Comparison of ENCODE assay signal across 13 mouse cellular contexts in the genomic region with DNA sequence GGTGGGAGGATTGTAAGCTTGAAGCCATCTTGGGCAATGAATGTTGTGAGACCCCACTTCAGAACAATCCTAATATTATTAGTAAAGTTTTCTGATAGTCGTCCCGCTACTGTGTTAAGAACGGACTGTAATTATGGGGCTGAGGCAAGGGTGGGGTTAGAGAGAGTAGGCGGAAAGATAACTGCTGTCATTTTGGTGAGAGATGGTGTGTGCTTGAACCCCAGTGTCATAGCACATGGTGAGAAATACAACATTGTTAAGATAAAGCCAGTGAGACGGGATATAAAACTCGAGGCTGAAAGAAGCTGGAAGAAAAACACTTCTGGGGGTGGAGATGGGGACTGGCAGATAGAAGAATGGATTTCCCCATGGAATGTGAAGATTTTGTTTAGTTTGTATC. TPM values are rescaled to one million over a fixed set of nuclear protein-coding genes. Genes with fewer than 3 reads are reported as not detected.
DNase-seq lines count a peak whose midpoint lies in the region; ATAC-seq and TF ChIP-seq lines count a peak whose summit lies in the region.
"Had no signal": no experiment of that assay in that cellular context is flagged by ENCODE, and none has a peak within 500 bp of the region (broad histone marks: within the 10 kb centered on the region; RNA-seq: fewer than 3 reads in every experiment).

No protein-coding gene starts in this region.

- H3K27me3 ChIP-seq in forebrain, embryonic 13.5 days, result no peaks in the 10 kb centered on the region
- H3K27me3 ChIP-seq in forebrain, embryonic 11.5 days (ENCODE audit: control insufficient read depth, insufficient read depth, low read length), result no peaks in the 10 kb centered on the region
- H3K27me3 ChIP-seq in intestine, embryonic 14.5 days (replicated peaks; ENCODE audit: control insufficient read depth, insufficient read depth, low read length), result no peaks in the 10 kb centered on the region
- no peaks in the 10 kb centered on the region for H3K27me3 ChIP-seq in intestine, embryonic 16.5 days (replicated peaks; ENCODE audit: control insufficient read depth, insufficient read depth, low read length)
- H3K27me3 ChIP-seq in neural tube, embryonic 13.5 days, result no peaks in the 10 kb centered on the region
- no peaks in the 10 kb centered on the region for H3K27me3 ChIP-seq in neural tube, embryonic 15.5 days (replicated peaks)
- no peaks in the 10 kb centered on the region for H3K27me3 ChIP-seq in liver, postnatal 0 days (ENCODE audit: insufficient read depth, low read length)
- H3K27me3 ChIP-seq: limb, embryonic 12.5 days had no signal

- no peak for DNase-seq in forebrain, embryonic 11.5 days (ENCODE audit: low spot score)
- no peak for DNase-seq in intestine, embryonic 14.5 days (ENCODE audit: low spot score)
- DNase-seq in liver, postnatal 0 days, result no peak
- no peak for DNase-seq in frontal cortex, postnatal 10 days (ENCODE audit: low spot score in 2 of 2)
- DNase-seq: adrenal gland, adult 8-10 months; cerebellum, adult 9-11 months; embryo, embryonic 11 days had no signal

- H3K27ac ChIP-seq in forebrain, embryonic 13.5 days, result no peak overlapping the region
- no peak overlapping the region for H3K27ac ChIP-seq in forebrain, embryonic 11.5 days (ENCODE audit: low read depth, low read length)
- H3K27ac ChIP-seq in intestine, embryonic 14.5 days (ENCODE audit: low read depth), result peak overlapping the region; percentile 52; the same call in 1 of the 2 replicates
- H3K27ac ChIP-seq in intestine, embryonic 16.5 days (ENCODE audit: low read length), result no peak overlapping the region
- no peak overlapping the region for H3K27ac ChIP-seq in neural tube, embryonic 13.5 days (replicated peaks)
- H3K27ac ChIP-seq in neural tube, embryonic 15.5 days (replicated peaks), result no peak overlapping the region
- no peak overlapping the region for H3K27ac ChIP-seq in liver, postnatal 0 days (ENCODE audit: low read depth)
- H3K27ac ChIP-seq: limb, embryonic 12.5 days had no signal

- peak overlapping the region; percentile 64; the same call in 1 of the 2 replicates for H3K4me2 ChIP-seq in forebrain, embryonic 13.5 days
- H3K4me2 ChIP-seq in forebrain, embryonic 11.5 days (ENCODE audit: low read depth, low read length, severe bottlenecking), result no peak overlapping the region; the same call in 1 of the 2 replicates
- H3K4me2 ChIP-seq in intestine, embryonic 14.5 days (ENCODE audit: low read length), result peak overlapping the region; percentile 84; the same call in 1 of the 2 replicates
- H3K4me2 ChIP-seq in intestine, embryonic 16.5 days (ENCODE audit: low read depth, low read length), result no peak overlapping the region
- H3K4me2 ChIP-seq in neural tube, embryonic 13.5 days, result peak overlapping the region; percentile 72; the same call in 1 of the 2 replicates
- H3K4me2 ChIP-seq in neural tube, embryonic 15.5 days, result no peak overlapping the region
- peak overlapping the region; percentile 91 for H3K4me2 ChIP-seq in liver, postnatal 0 days (ENCODE audit: low read depth, low read length)

- H3K4me1 ChIP-seq in forebrain, embryonic 13.5 days, result peaks cover 17% of the 10 kb centered on the region
- H3K4me1 ChIP-seq in forebrain, embryonic 11.5 days (replicated peaks; ENCODE audit: control insufficient read depth, insufficient read depth, low read length), result peaks cover 3% of the 10 kb centered on the region; the same call in 1 of the 2 replicates
- H3K4me1 ChIP-seq in intestine, embryonic 14.5 days (replicated peaks; ENCODE audit: control insufficient read depth, insufficient read depth, low read length), result peaks cover 10% of the 10 kb centered on the region
- H3K4me1 ChIP-seq in intestine, embryonic 16.5 days (ENCODE audit: control insufficient read depth, insufficient read depth, low read length), result peaks cover 2% of the 10 kb centered on the region; the same call in 1 of the 2 replicates
- peaks cover 18% of the 10 kb centered on the region for H3K4me1 ChIP-seq in neural tube, embryonic 13.5 days (replicated peaks)
- peaks cover 14% of the 10 kb centered on the region for H3K4me1 ChIP-seq in neural tube, embryonic 15.5 days
- H3K4me1 ChIP-seq in liver, postnatal 0 days (ENCODE audit: insufficient read depth), result peaks cover 12% of the 10 kb centered on the region
- H3K4me1 ChIP-seq: limb, embryonic 12.5 days had no signal

- no peak overlapping the region for H3K4me3 ChIP-seq in forebrain, embryonic 13.5 days
- H3K4me3 ChIP-seq in forebrain, embryonic 11.5 days (ENCODE audit: low read depth, low read length), result no peak overlapping the region
- H3K4me3 ChIP-seq in intestine, embryonic 14.5 days (ENCODE audit: low read depth, low read length), result no peak overlapping the region
- H3K4me3 ChIP-seq in intestine, embryonic 16.5 days (ENCODE audit: low read length), result no peak overlapping the region
- H3K4me3 ChIP-seq in neural tube, embryonic 13.5 days, result no peak overlapping the region
- H3K4me3 ChIP-seq in neural tube, embryonic 15.5 days (replicated peaks), result no peak overlapping the region
- H3K4me3 ChIP-seq in liver, postnatal 0 days (ENCODE audit: low read depth, low read length), result no peak overlapping the region

- no peak for ATAC-seq in forebrain, embryonic 13.5 days
- no peak for ATAC-seq in forebrain, embryonic 11.5 days (replicated peaks; ENCODE audit: low FRiP score)
- no peak for ATAC-seq in intestine, embryonic 14.5 days (replicated peaks; ENCODE audit: low FRiP score, low TSS enrichment, low read depth)
- no peak for ATAC-seq in intestine, embryonic 16.5 days
- no peak for ATAC-seq in neural tube, embryonic 13.5 days (ENCODE audit: low read depth)
- ATAC-seq in neural tube, embryonic 15.5 days (ENCODE audit: low FRiP score), result no peak
- no peak for ATAC-seq in liver, postnatal 0 days
- ATAC-seq: midbrain, embryonic 16.5 days had no signal

- peaks cover 8% of the 10 kb centered on the region; the same call in 1 of the 2 replicates for H3K9me3 ChIP-seq in forebrain, embryonic 13.5 days (replicated peaks)
- peaks cover 5% of the 10 kb centered on the region; the same call in 1 of the 2 replicates for H3K9me3 ChIP-seq in forebrain, embryonic 11.5 days (ENCODE audit: control insufficient read depth, low read length)
- H3K9me3 ChIP-seq in intestine, embryonic 14.5 days (ENCODE audit: control insufficient read depth, low read length), result peaks cover 6% of the 10 kb centered on the region; the same call in 1 of the 2 replicates
- peaks cover 4% of the 10 kb centered on the region for H3K9me3 ChIP-seq in intestine, embryonic 16.5 days (ENCODE audit: control insufficient read depth, low read length)
- peaks cover 4% of the 10 kb centered on the region for H3K9me3 ChIP-seq in neural tube, embryonic 13.5 days
- no peaks in the 10 kb centered on the region for H3K9me3 ChIP-seq in neural tube, embryonic 15.5 days (replicated peaks)
- H3K9me3 ChIP-seq in liver, postnatal 0 days (ENCODE audit: low read length), result peaks cover 5% of the 10 kb centered on the region; the same call in 1 of the 2 replicates

- H3K36me3 ChIP-seq in forebrain, embryonic 13.5 days (ENCODE audit: poor library complexity, severe bottlenecking), result peaks cover 3% of the 10 kb centered on the region; the same call in 1 of the 2 replicates
- no peaks in the 10 kb centered on the region for H3K36me3 ChIP-seq in forebrain, embryonic 11.5 days (ENCODE audit: control insufficient read depth, insufficient read depth, low read length)
- H3K36me3 ChIP-seq in intestine, embryonic 14.5 days (ENCODE audit: control insufficient read depth, insufficient read depth, low read length), result no peaks in the 10 kb centered on the region
- H3K36me3 ChIP-seq in intestine, embryonic 16.5 days (ENCODE audit: control insufficient read depth, insufficient read depth, low read length), result no peaks in the 10 kb centered on the region
- no peaks in the 10 kb centered on the region for H3K36me3 ChIP-seq in neural tube, embryonic 13.5 days
- peaks cover under 1% of the 10 kb centered on the region; the same call in 1 of the 2 replicates for H3K36me3 ChIP-seq in neural tube, embryonic 15.5 days
- no peaks in the 10 kb centered on the region for H3K36me3 ChIP-seq in liver, postnatal 0 days (replicated peaks; ENCODE audit: insufficient read depth, low read length)
- H3K36me3 ChIP-seq: limb, embryonic 12.5 days had no signal

- no peak for TF ChIP-seq CTCF in liver, postnatal 0 days (IDR thresholded peaks at IDR 0.05; ENCODE audit: low read depth)

- no peak for TF ChIP-seq EP300 in liver, postnatal 0 days (IDR thresholded peaks at IDR 0.05; ENCODE audit: low read depth)

- no peak overlapping the region for H3K9ac ChIP-seq in forebrain, embryonic 13.5 days
- no peak overlapping the region for H3K9ac ChIP-seq in forebrain, embryonic 11.5 days (ENCODE audit: low read length)
- H3K9ac ChIP-seq in intestine, embryonic 14.5 days (ENCODE audit: low read length), result no peak overlapping the region
- no peak overlapping the region for H3K9ac ChIP-seq in intestine, embryonic 16.5 days (ENCODE audit: low read depth, low read length)
- no peak overlapping the region for H3K9ac ChIP-seq in neural tube, embryonic 13.5 days
- no peak overlapping the region for H3K9ac ChIP-seq in neural tube, embryonic 15.5 days (replicated peaks)
- H3K9ac ChIP-seq in liver, postnatal 0 days (replicated peaks), result no peak overlapping the region

- 93% methylated on average over 6 of the region's 6 CpGs for WGBS in forebrain, embryonic 13.5 days
- 96% methylated on average over 6 of the region's 6 CpGs for WGBS in forebrain, embryonic 11.5 days
- WGBS in intestine, embryonic 14.5 days, result 57% methylated on average over 6 of the region's 6 CpGs
- 62% methylated on average over 6 of the region's 6 CpGs for WGBS in intestine, embryonic 16.5 days
- 89% methylated on average over 6 of the region's 6 CpGs for WGBS in neural tube, embryonic 13.5 days
- WGBS in neural tube, embryonic 15.5 days, result 89% methylated on average over 6 of the region's 6 CpGs
- 69% methylated on average over 6 of the region's 6 CpGs for WGBS in liver, postnatal 0 days (ENCODE audit: insufficient replicate concordance)

RNA-seq across cellular contexts. Expression of gene Cyp20a1, which starts 1.5 kb away (rescaled TPM):
- 14.5 and 14.6 TPM in 2 replicates for polyA plus RNA-seq in forebrain, embryonic 13.5 days (2015; fragmentation: Nextera tagmentation; extraction: Ambion mirVana)
- 17.1 and 17.6 TPM in 2 replicates for polyA plus RNA-seq in forebrain, embryonic 11.5 days (2014; fragmentation: Nextera tagmentation; extraction: Ambion mirVana)
- polyA plus RNA-seq in intestine, embryonic 14.5 days (2014; fragmentation: Nextera tagmentation; extraction: Ambion mirVana), result 12.0 and 18.7 TPM in 2 replicates
- 16.2 and 18.6 TPM in 2 replicates for polyA plus RNA-seq in intestine, embryonic 16.5 days (2015; fragmentation: Nextera tagmentation; extraction: Ambion mirVana)
- polyA plus RNA-seq in neural tube, embryonic 13.5 days (2015; fragmentation: Nextera tagmentation; extraction: Ambion mirVana), result 20.3 and 23.5 TPM in 2 replicates
- polyA plus RNA-seq in neural tube, embryonic 15.5 days (2015; fragmentation: Nextera tagmentation; extraction: Ambion mirVana), result 18.2 and 20.6 TPM in 2 replicates
- 6.6 and 7.0 TPM in 2 replicates for polyA plus RNA-seq in liver, postnatal 0 days (2015; fragmentation: Nextera tagmentation; extraction: Ambion mirVana)

Comparison
In these comparisons a context has a peak if more than half of its experiments do, and no peak if none do; other contexts are left out.
1. H3K4me2 ChIP-seq: peak in forebrain, embryonic 13.5 days (single experiment), intestine, embryonic 14.5 days (single experiment), neural tube, embryonic 13.5 days (single experiment) and liver, postnatal 0 days (single experiment); none in forebrain, embryonic 11.5 days (single experiment), intestine, embryonic 16.5 days (single experiment) and neural tube, embryonic 15.5 days (single experiment).